In genomic region chr13:24538012-24538411, GRCm38 (mm10) we compare ENCODE assay signal across 24 mouse cellular contexts. TPM values are rescaled to one million over a fixed set of nuclear protein-coding genes. Genes with fewer than 3 reads are reported as not detected.
DNase-seq lines count a peak whose midpoint lies in the region; ATAC-seq and TF ChIP-seq lines count a peak whose summit lies in the region.
"Had no signal": no experiment of that assay in that cellular context is flagged by ENCODE, and none has a peak within 500 bp of the region (broad histone marks: within the 10 kb centered on the region; RNA-seq: fewer than 3 reads in every experiment).

No protein-coding gene starts in this region.

- H3K4me3 ChIP-seq in heart, embryonic 16.5 days (ENCODE audit: low read length), result no peak overlapping the region
- H3K4me3 ChIP-seq in liver, postnatal 0 days (ENCODE audit: low read depth, low read length), result no peak overlapping the region
- no peak overlapping the region for H3K4me3 ChIP-seq in liver, embryonic 12.5 days
- H3K4me3 ChIP-seq: forebrain, embryonic 10.5 days; heart, adult 2 months; hindbrain, embryonic 12.5 days; layer of hippocampus, adult 2 months; limb, embryonic 13.5 days; midbrain, embryonic 12.5 days; stomach, embryonic 15.5 days had no signal

- no peaks in the 10 kb centered on the region for H3K9me3 ChIP-seq in heart, embryonic 16.5 days (replicated peaks; ENCODE audit: control insufficient read depth, low read length)
- no peaks in the 10 kb centered on the region for H3K9me3 ChIP-seq in liver, postnatal 0 days (ENCODE audit: low read length)
- H3K9me3 ChIP-seq in liver, embryonic 12.5 days (replicated peaks), result no peaks in the 10 kb centered on the region
- H3K9me3 ChIP-seq: forebrain, embryonic 10.5 days; hindbrain, embryonic 12.5 days; midbrain, embryonic 12.5 days; stomach, embryonic 15.5 days had no signal

- peaks cover 5% of the 10 kb centered on the region; the same call in 1 of the 2 replicates for H3K4me1 ChIP-seq in heart, embryonic 16.5 days (ENCODE audit: control insufficient read depth, insufficient read depth, low read length)
- no peaks in the 10 kb centered on the region for H3K4me1 ChIP-seq in liver, postnatal 0 days (ENCODE audit: insufficient read depth)
- no peaks in the 10 kb centered on the region for H3K4me1 ChIP-seq in liver, embryonic 12.5 days
- H3K4me1 ChIP-seq: forebrain, embryonic 10.5 days; hindbrain, embryonic 12.5 days; limb, embryonic 13.5 days; midbrain, embryonic 12.5 days; stomach, embryonic 15.5 days had no signal

- H3K9ac ChIP-seq in heart, embryonic 16.5 days (ENCODE audit: low read length), result no peak overlapping the region
- H3K9ac ChIP-seq in liver, postnatal 0 days (replicated peaks), result no peak overlapping the region
- no peak overlapping the region for H3K9ac ChIP-seq in liver, embryonic 12.5 days
- H3K9ac ChIP-seq: hindbrain, embryonic 12.5 days; limb, embryonic 13.5 days; midbrain, embryonic 12.5 days; stomach, embryonic 15.5 days had no signal

- DNase-seq in heart, postnatal 36 days, result no peak
- DNase-seq in liver, postnatal 0 days, result no peak
- peak; percentile 15 for DNase-seq in ES-CJ7 (ENCODE audit: low read depth, low spot score)
- peak; percentile 26 for DNase-seq in induced T-regulatory cell, adult 2 months (ENCODE audit: low read depth)
- DNase-seq in adrenal gland, postnatal 10 days, result no peak
- DNase-seq: cerebellum, adult 11-12 months; cerebellum, postnatal 10 days; gastrocnemius, postnatal 25 days; heart, adult 2 months; heart, postnatal 10 days; kidney, adult 9 months; kidney, postnatal 25 days; lung, adult 2 months had no signal

- 0 out of 2 replicates have a peak, but pooled peaks have one; percentile 36 for TF ChIP-seq CTCF in liver, postnatal 0 days (IDR thresholded peaks at IDR 0.05; ENCODE audit: low read depth)

- H3K27me3 ChIP-seq in heart, embryonic 16.5 days (ENCODE audit: control insufficient read depth, insufficient read depth, low read length), result no peaks in the 10 kb centered on the region
- no peaks in the 10 kb centered on the region for H3K27me3 ChIP-seq in liver, postnatal 0 days (ENCODE audit: insufficient read depth, low read length)
- H3K27me3 ChIP-seq in liver, embryonic 12.5 days (replicated peaks), result no peaks in the 10 kb centered on the region
- H3K27me3 ChIP-seq: limb, embryonic 13.5 days; midbrain, embryonic 12.5 days; stomach, embryonic 15.5 days had no signal

- no peak for TF ChIP-seq EP300 in liver, postnatal 0 days (IDR thresholded peaks at IDR 0.05; ENCODE audit: low read depth)

- H3K27ac ChIP-seq in heart, embryonic 16.5 days (ENCODE audit: low read length), result peak overlapping the region; percentile 7; the same call in 1 of the 2 replicates
- no peak overlapping the region for H3K27ac ChIP-seq in liver, postnatal 0 days (ENCODE audit: low read depth)
- H3K27ac ChIP-seq in liver, embryonic 12.5 days, result no peak overlapping the region
- H3K27ac ChIP-seq: forebrain, embryonic 10.5 days; heart, adult 2 months; hindbrain, embryonic 12.5 days; layer of hippocampus, adult 2 months; limb, embryonic 13.5 days; midbrain, embryonic 12.5 days; stomach, embryonic 15.5 days had no signal

- H3K4me2 ChIP-seq in heart, embryonic 16.5 days (ENCODE audit: low read depth, low read length), result no peak overlapping the region
- no peak overlapping the region for H3K4me2 ChIP-seq in liver, postnatal 0 days (ENCODE audit: low read depth, low read length)
- no peak overlapping the region for H3K4me2 ChIP-seq in liver, embryonic 12.5 days
- H3K4me2 ChIP-seq: hindbrain, embryonic 12.5 days; limb, embryonic 13.5 days; midbrain, embryonic 12.5 days; stomach, embryonic 15.5 days had no signal

- no peak for ATAC-seq in heart, embryonic 16.5 days (replicated peaks; ENCODE audit: extremely low read depth, insufficient read depth, low FRiP score)
- ATAC-seq in liver, postnatal 0 days, result no peak
- no peak for ATAC-seq in liver, embryonic 12.5 days
- ATAC-seq: CD4-positive, CD25-positive, alpha-beta regulatory T cell, adult 4 months; forebrain, embryonic 16.5 days; inflammation-experienced regulatory T-cells, adult 6 months had no signal

- 73% methylated on average over 2 of the region's 2 CpGs for WGBS in heart, embryonic 16.5 days
- 89% methylated on average over 2 of the region's 2 CpGs for WGBS in liver, postnatal 0 days (ENCODE audit: insufficient replicate concordance)
- whole genome bisulfite sequencing in liver, embryonic 12.5 days (ENCODE audit: insufficient replicate concordance), result 74% methylated on average over 2 of the region's 2 CpGs

- no peaks in the 10 kb centered on the region for H3K36me3 ChIP-seq in heart, embryonic 16.5 days (ENCODE audit: control insufficient read depth, insufficient read depth)
- no peaks in the 10 kb centered on the region for H3K36me3 ChIP-seq in liver, postnatal 0 days (replicated peaks; ENCODE audit: insufficient read depth, low read length)
- no peaks in the 10 kb centered on the region for H3K36me3 ChIP-seq in liver, embryonic 12.5 days
- H3K36me3 ChIP-seq: forebrain, embryonic 10.5 days; hindbrain, embryonic 12.5 days; limb, embryonic 13.5 days; midbrain, embryonic 12.5 days; stomach, embryonic 15.5 days had no signal

- intact Hi-C loops in heart, postnatal 36 days (cut with DNase I), result no loop called here

RNA-seq across cellular contexts. Expression of gene Ripor2, which starts 44.0 kb away (rescaled TPM):
- 17.3 and 17.8 TPM in 2 replicates for polyA plus RNA-seq in heart, embryonic 16.5 days (2015; fragmentation: Nextera tagmentation; extraction: Ambion mirVana)
- total RNA-seq in heart, postnatal 36 days (2021), result 1 to 10 TPM; 5.7 to 5.9 TPM
- polyA plus RNA-seq in liver, postnatal 0 days (2015; fragmentation: Nextera tagmentation; extraction: Ambion mirVana), result 3.7 and 3.8 TPM in 2 replicates
- polyA plus RNA-seq in liver, embryonic 12.5 days (2016; fragmentation: Nextera tagmentation; extraction: Ambion mirVana), result 6.6 and 8.3 TPM in 2 replicates
- 10 to 100 TPM in 1 of 2 experiments, 1 to 10 TPM in 1; 7.5 to 10.9 TPM for total RNA-seq in adrenal gland, postnatal 10 days (2021)

Comparison
In these comparisons a context has a peak if more than half of its experiments do, and no peak if none do; other contexts are left out.
1. DNase-seq: peak in ES-CJ7 (single experiment) and induced T-regulatory cell, adult 2 months (single experiment); none in heart, postnatal 36 days (0 of 2), liver, postnatal 0 days (single experiment) and adrenal gland, postnatal 10 days (single experiment).